Comparison of ENCODE assay signal across 8 mouse cellular contexts in genomic region chr7:142894669-142895068, GRCm38 (mm10). TPM values are rescaled to one million over a fixed set of nuclear protein-coding genes. Genes with fewer than 3 reads are reported as not detected.
DNase-seq lines count a peak whose midpoint lies in the region; ATAC-seq and TF ChIP-seq lines count a peak whose summit lies in the region.

No protein-coding gene starts in this region.

- WGBS in embryonic facial prominence, embryonic 10.5 days = 14% methylated on average over 3 of the region's 3 CpGs
- 0% methylated on average over 3 of the region's 3 CpGs for WGBS in heart, adult 2 months
- 0% methylated on average over 3 of the region's 3 CpGs for WGBS in kidney, postnatal 0 days
- 9% methylated on average over 3 of the region's 3 CpGs for WGBS in liver, embryonic 14.5 days (ENCODE audit: insufficient replicate concordance)

- H3K27me3 ChIP-seq in C2C12 (ENCODE audit: control insufficient read depth, insufficient read depth, insufficient read length) = peaks cover 35% of the 10 kb centered on the region
- H3K27me3 ChIP-seq in embryonic facial prominence, embryonic 10.5 days (replicated peaks; ENCODE audit: low read depth, poor library complexity, severe bottlenecking) = peaks cover 39% of the 10 kb centered on the region
- H3K27me3 ChIP-seq in heart, adult 2 months (ENCODE audit: control insufficient read depth, insufficient read depth, low read length) = no peaks in the 10 kb centered on the region
- H3K27me3 ChIP-seq in kidney, postnatal 0 days (ENCODE audit: insufficient read depth, low read length) = no peaks in the 10 kb centered on the region
- H3K27me3 ChIP-seq in liver, embryonic 14.5 days (ENCODE audit: control insufficient read depth, insufficient read depth, low read length) = no peaks in the 10 kb centered on the region

- H3K9me3 ChIP-seq in embryonic facial prominence, embryonic 10.5 days = no peaks in the 10 kb centered on the region
- no peaks in the 10 kb centered on the region for H3K9me3 ChIP-seq in kidney, postnatal 0 days (replicated peaks; ENCODE audit: low read length)
- no peaks in the 10 kb centered on the region for H3K9me3 ChIP-seq in liver, embryonic 14.5 days (ENCODE audit: control insufficient read depth, low read length)

- peak; percentile 68 for TF ChIP-seq CTCF in C2C12 (IDR thresholded peaks at IDR 0.05; ENCODE audit: control insufficient read depth, insufficient read depth, insufficient read length)
- TF ChIP-seq CTCF in heart, adult 2 months (IDR thresholded peaks at IDR 0.05) = peak; percentile 99
- TF ChIP-seq CTCF in kidney, postnatal 0 days (IDR thresholded peaks at IDR 0.05; ENCODE audit: low read depth) = peak; percentile 97
- TF ChIP-seq CTCF in liver, embryonic 14.5 days (IDR thresholded peaks at IDR 0.05; ENCODE audit: low read depth) = peak; percentile 95

- peak; percentile 83 for DNase-seq in adrenal gland, postnatal 14 days
- peak; percentile 89 for DNase-seq in embryonic facial prominence, embryonic 10.5 days (ENCODE audit: low spot score)
- DNase-seq in heart, adult 2 months = peak; percentile 73 to 89
- DNase-seq in kidney, postnatal 0 days (ENCODE audit: low spot score) = peak; percentile 93
- DNase-seq in liver, embryonic 14.5 days (ENCODE audit: low read depth in 3 of 3, low spot score in 3 of 3) = peak; percentile 49 to 52 (median 52)
- peak; percentile 88 for DNase-seq in testis, postnatal 10 days (ENCODE audit: low spot score)

- H3ac ChIP-seq in C2C12 (ENCODE audit: control insufficient read depth, insufficient read length, low read depth) = no peak overlapping the region

- TF ChIP-seq POLR2A in heart, adult 2 months (IDR thresholded peaks at IDR 0.05; ENCODE audit: insufficient read depth, low read depth, low read length) = no peak

- peak; percentile 33; the same call in 1 of the 2 replicates for TF ChIP-seq EP300 in heart, adult 2 months (IDR thresholded peaks at IDR 0.05; ENCODE audit: insufficient read depth, low read depth, low read length)
- no peak for TF ChIP-seq EP300 in liver, embryonic 14.5 days (IDR thresholded peaks at IDR 0.05; ENCODE audit: low read depth)

- no peaks in the 10 kb centered on the region for H3K79me2 ChIP-seq in C2C12 (ENCODE audit: control insufficient read depth, insufficient read depth)
- H3K79me2 ChIP-seq in heart, adult 2 months (replicated peaks; ENCODE audit: control insufficient read depth, insufficient read depth, low read length) = no peaks in the 10 kb centered on the region

- H3K79me3 ChIP-seq in C2C12 (ENCODE audit: low read depth) = no peaks in the 10 kb centered on the region

- H3K9ac ChIP-seq in heart, adult 2 months (ENCODE audit: low read depth, low read length) = no peak overlapping the region
- H3K9ac ChIP-seq in kidney, postnatal 0 days (ENCODE audit: low read depth, low read length) = no peak overlapping the region
- no peak overlapping the region for H3K9ac ChIP-seq in liver, embryonic 14.5 days (replicated peaks)

- no peak overlapping the region for H3K4me2 ChIP-seq in kidney, postnatal 0 days (ENCODE audit: low read length)
- no peak overlapping the region for H3K4me2 ChIP-seq in liver, embryonic 14.5 days (ENCODE audit: low read depth)

- peaks cover 40% of the 10 kb centered on the region for H3K4me1 ChIP-seq in embryonic facial prominence, embryonic 10.5 days
- H3K4me1 ChIP-seq in heart, adult 2 months (ENCODE audit: control insufficient read depth, insufficient read depth, low read length) = no peaks in the 10 kb centered on the region
- no peaks in the 10 kb centered on the region for H3K4me1 ChIP-seq in kidney, postnatal 0 days (replicated peaks; ENCODE audit: insufficient read depth, low read length)
- H3K4me1 ChIP-seq in liver, embryonic 14.5 days (replicated peaks; ENCODE audit: control insufficient read depth in 2 of 2, insufficient read depth in 2 of 2, low read length in 1 of 2) = no peaks in the 10 kb centered on the region

- H3K36me3 ChIP-seq in C2C12 (ENCODE audit: control insufficient read depth, insufficient read depth) = no peaks in the 10 kb centered on the region
- H3K36me3 ChIP-seq in embryonic facial prominence, embryonic 10.5 days (replicated peaks) = no peaks in the 10 kb centered on the region
- no peaks in the 10 kb centered on the region for H3K36me3 ChIP-seq in heart, adult 2 months (ENCODE audit: control insufficient read depth, insufficient read depth, low read length)
- H3K36me3 ChIP-seq in kidney, postnatal 0 days (ENCODE audit: insufficient read depth, low read length) = no peaks in the 10 kb centered on the region
- no peaks in the 10 kb centered on the region for H3K36me3 ChIP-seq in liver, embryonic 14.5 days (replicated peaks; ENCODE audit: control insufficient read depth, insufficient read depth, low read depth)

- H3K27ac ChIP-seq in embryonic facial prominence, embryonic 10.5 days (replicated peaks) = no peak overlapping the region; the same call in 1 of the 2 replicates
- no peak overlapping the region for H3K27ac ChIP-seq in heart, adult 2 months
- H3K27ac ChIP-seq in kidney, postnatal 0 days = no peak overlapping the region
- H3K27ac ChIP-seq in liver, embryonic 14.5 days = no peak overlapping the region

- intact Hi-C loops in heart, adult 2 months (cut with DNase I) = loop anchor here (1.0 to 10.0 kb wide), 4 partner anchors 25 to 570 kb away; partner anchors contain the start of genes Cdkn1c and Tspan32

- ATAC-seq in kidney, postnatal 0 days (replicated peaks; ENCODE audit: low FRiP score, low read depth) = peak; percentile 68
- ATAC-seq in liver, embryonic 14.5 days (ENCODE audit: insufficient read depth) = no peak
- ATAC-seq in neutrophil, adult 5-6 weeks (ENCODE audit: extremely low read depth, insufficient number of reproducible peaks, low FRiP score, poor library complexity, severe bottlenecking) = peak; percentile 64; the same call in 1 of the 2 replicates

- H3K4me3 ChIP-seq in C2C12 (ENCODE audit: insufficient read depth, poor library complexity, severe bottlenecking) = no peak overlapping the region
- H3K4me3 ChIP-seq in embryonic facial prominence, embryonic 10.5 days = no peak overlapping the region
- no peak overlapping the region for H3K4me3 ChIP-seq in heart, adult 2 months
- H3K4me3 ChIP-seq in kidney, postnatal 0 days (replicated peaks; ENCODE audit: low read depth, low read length) = no peak overlapping the region
- no peak overlapping the region for H3K4me3 ChIP-seq in liver, embryonic 14.5 days (ENCODE audit: insufficient read depth in 1 of 2, low read depth in 2 of 2, low read length in 2 of 2)

TF ChIP-seq in C2C12, 6 proteins besides CTCF, POLR2A, EP300 and RAD21:
- no peak for TF ChIP-seq MYOD1 (IDR thresholded peaks at IDR 0.05; ENCODE audit: control insufficient read depth, insufficient read length, low read depth)
- TF ChIP-seq MAX (IDR thresholded peaks at IDR 0.05) = no peak
- TF ChIP-seq USF1 (IDR thresholded peaks at IDR 0.05; ENCODE audit: low read depth) = no peak
- TF ChIP-seq FOSL1 (IDR thresholded peaks at IDR 0.05; ENCODE audit: insufficient read depth, low read length, poor library complexity, severe bottlenecking) = no peak
- no peak for TF ChIP-seq CEBPB (IDR thresholded peaks at IDR 0.05; ENCODE audit: low read depth)
- TF ChIP-seq MYOG (IDR thresholded peaks at IDR 0.05; ENCODE audit: control insufficient read depth, extremely low read depth, insufficient read length) = no peak

RNA-seq across cellular contexts. Expression of gene Th, which starts 36.3 kb away (rescaled TPM):
- not detected for polyA plus RNA-seq in C2C12 (2012; fragmentation: generic; extraction: Trizol)
- 485 and 500 TPM in 2 replicates for total RNA-seq in adrenal gland, postnatal 14 days (2021)
- polyA plus RNA-seq in embryonic facial prominence, embryonic 10.5 days (2016; fragmentation: Nextera tagmentation; extraction: Ambion mirVana) = 5.6 and 6.9 TPM in 2 replicates
- total RNA-seq in heart, adult 2 months (2021) = not detected
- 0.27 and 0.35 TPM in 2 replicates for polyA plus RNA-seq in heart, adult 2 months (2012; rRNA removed)
- polyA plus RNA-seq in kidney, postnatal 0 days (2015; fragmentation: Nextera tagmentation; extraction: Ambion mirVana) = 0.20 and 0.57 TPM in 2 replicates
- polyA plus RNA-seq in liver, embryonic 14.5 days (2012; rRNA removed) = 0.01 TPM in 1 of 2 replicates, not detected in the other
- 0.08 TPM in 1 of 2 replicates, not detected in the other for polyA plus RNA-seq in liver, embryonic 14.5 days (2014; fragmentation: Nextera tagmentation; extraction: Ambion mirVana)
- total RNA-seq in neutrophil, adult 5-6 weeks (2017) = not detected in 2 replicates
